Mouse (Mus musculus): ENCODE results near the gene Tecr.

GRCm38 (mm10) chr8:83639649-83640048, 31.9 kb upstream of the Tecr start:
- TF ChIP-seq MAZ (IDR thresholded peaks at IDR 0.05; ENCODE audit: low read depth, low read length) = no peak
- no peak for TF ChIP-seq CTCF (conservative IDR thresholded peaks at IDR 0.05 in 1 of 2, IDR thresholded peaks at IDR 0.05 in 1 of 2; ENCODE audit: low read depth in 2 of 2, low read length in 2 of 2)
- no peak for TF ChIP-seq KAT2A (IDR thresholded peaks at IDR 0.05; ENCODE audit: insufficient replicate concordance, low read length)
- TF ChIP-seq NELFE (IDR thresholded peaks at IDR 0.05; ENCODE audit: low read depth, low read length) = no peak

Measured in CH12.LX (cell line).